Mouse (Mus musculus) left cerebral cortex, postnatal 10 days (tissue): ENCODE data around the gene Ptpn5. TPM values are rescaled to one million over a fixed set of nuclear protein-coding genes. Genes with fewer than 3 reads are reported as not detected.

Source experiments
- DNase-seq, 2 experiments: peaks; one replicate each; pipeline ENCODE4 v3.0.0; 2021 to 2022; ENCODE audit warnings: low spot score in 2 of 2, mixed read lengths in 1 of 2; ENCODE audit errors: extremely low spot score in 1 of 2
- intact Hi-C: fragments of 180-260 bp; cut with DNase I; formaldehyde crosslinking; loops from one replicate; pipeline ENCODE4 v1.15.1; 2025
- total RNA-seq, 2 experiments: library from RNA; stranded (reverse); gene quantifications; 2 replicates each; pipeline ENCODE4 v1.2.3; 2021

Ptpn5 gene
- total RNA-seq, 2 experiments from 2014 or later: 118 TPM

- intact Hi-C loops: no loop called here
- peak in 1 of 2 experiments; percentile 56 for DNase-seq
Observed at GRCm38 (mm10) chr7:47076193-47076592, 57.3 kb downstream of the Ptpn5 start.

- intact Hi-C loops: no loop called here
- DNase-seq: peak in 1 of 2 experiments; percentile 60
Observed at GRCm38 (mm10) chr7:47073536-47074521, 59.7 kb downstream of the Ptpn5 start.

GRCm38 (mm10) chr7:47072551-47072950 lies 60.9 kb downstream of the Ptpn5 start:
- intact Hi-C loops: no loop called here
- DNase-seq: no peak

GRCm38 (mm10) chr7:47067879-47068278 lies 65.6 kb downstream of the Ptpn5 start:
- intact Hi-C loops: no loop called here
- DNase-seq: no peak

GRCm38 (mm10) chr7:47066942-47067341 lies 66.5 kb downstream of the Ptpn5 start:
- intact Hi-C loops: no loop called here
- DNase-seq: no peak

- intact Hi-C loops: no loop called here
- no peak for DNase-seq
Observed at GRCm38 (mm10) chr7:47061560-47061959, 71.9 kb downstream of the Ptpn5 start.

GRCm38 (mm10) chr7:47059339-47059738 lies 74.1 kb downstream of the Ptpn5 start:
- no peak for DNase-seq
- intact Hi-C loops: no loop called here

GRCm38 (mm10) chr7:47056273-47056672 lies 77.2 kb downstream of the Ptpn5 start:
- DNase-seq: no peak
- intact Hi-C loops: no loop called here

GRCm38 (mm10) chr7:47055744-47056143 lies 77.7 kb downstream of the Ptpn5 start:
- DNase-seq: peak; percentile 30 to 47
- intact Hi-C loops: no loop called here

- DNase-seq: peak in 1 of 2 experiments; percentile 66
- intact Hi-C loops: no loop called here
Observed at GRCm38 (mm10) chr7:47054666-47055065, 78.8 kb downstream of the Ptpn5 start.

- peak in 1 of 2 experiments; percentile 48 for DNase-seq
- intact Hi-C loops: no loop called here
Observed at GRCm38 (mm10) chr7:47053287-47053686, 80.2 kb downstream of the Ptpn5 start.

- peak; percentile 28 to 64 for DNase-seq
- intact Hi-C loops: no loop called here
Observed at GRCm38 (mm10) chr7:47052276-47052675, 81.2 kb downstream of the Ptpn5 start.

- peak; percentile 59 to 91 for DNase-seq
- intact Hi-C loops: no loop called here
Observed at GRCm38 (mm10) chr7:47051404-47052151, 81.9 kb downstream of the Ptpn5 start.

GRCm38 (mm10) chr7:47050766-47051165 lies 82.7 kb downstream of the Ptpn5 start:
- intact Hi-C loops: no loop called here
- peak; percentile 38 to 86 for DNase-seq

- peak; percentile 95 to 97 for DNase-seq
- intact Hi-C loops: no loop called here
Observed at GRCm38 (mm10) chr7:47050366-47050765, 83.1 kb downstream of the Ptpn5 start, which contains the start of gene Tmem86a. TSS of gene Tmem86a (plus strand) at chr7:47050601.

- peak in 1 of 2 experiments; percentile 30 for DNase-seq
- intact Hi-C loops: no loop called here
Observed at GRCm38 (mm10) chr7:47042823-47043490, 90.5 kb downstream of the Ptpn5 start.

- intact Hi-C loops: no loop called here
- DNase-seq: peak in 1 of 2 experiments; percentile 17
Observed at GRCm38 (mm10) chr7:47042121-47042520, 91.4 kb downstream of the Ptpn5 start.

- DNase-seq: no peak
- intact Hi-C loops: no loop called here
Observed at GRCm38 (mm10) chr7:47041706-47042105, 91.8 kb downstream of the Ptpn5 start.

- intact Hi-C loops: no loop called here
- DNase-seq: peak in 1 of 2 experiments; percentile 8
Observed at GRCm38 (mm10) chr7:47035426-47035825, 98.1 kb downstream of the Ptpn5 start.
